Mouse (Mus musculus): ENCODE measurements at regions not wholly inside any gene's neighbourhood (a gene's known extent, or its start where the extent isn't known, plus 50 kb on each side); places are given as distances from the start of the nearest gene placed in this dataset.

- no peak for ATAC-seq (replicated peaks; ENCODE audit: insufficient number of reproducible peaks, low FRiP score, low TSS enrichment)
- peak overlapping the region; percentile 25; the same call in 1 of the 2 replicates for H3K4me3 ChIP-seq (ENCODE audit: low read depth, low read length)
- no peaks in the 10 kb centered on the region for H3K9me3 ChIP-seq (replicated peaks; ENCODE audit: control insufficient read depth, low read length)
- no peaks in the 10 kb centered on the region for H3K36me3 ChIP-seq (ENCODE audit: control insufficient read depth, insufficient read depth, low read length)
- peak overlapping the region; percentile 53 for H3K4me2 ChIP-seq
- H3K4me1 ChIP-seq (ENCODE audit: control insufficient read depth, insufficient read depth, low read length), result no peaks in the 10 kb centered on the region
- H3K27me3 ChIP-seq (ENCODE audit: control insufficient read depth, insufficient read depth, low read length), result no peaks in the 10 kb centered on the region
- WGBS (ENCODE audit: insufficient replicate concordance), result 17% methylated on average over 9 of the region's 9 CpGs
- H3K9ac ChIP-seq (ENCODE audit: low read depth, low read length), result no peak overlapping the region
- no peak overlapping the region for H3K27ac ChIP-seq (ENCODE audit: low read depth, low read length)
These were observed 885.1 kb upstream of the Pou3f3 start for GRCm38 (mm10) chr1:41810318-41810964.

- ATAC-seq (replicated peaks; ENCODE audit: insufficient number of reproducible peaks, low FRiP score, low TSS enrichment), result no peak
- H3K36me3 ChIP-seq (ENCODE audit: control insufficient read depth, insufficient read depth, low read length), result no peaks in the 10 kb centered on the region
- no peak overlapping the region for H3K4me3 ChIP-seq (ENCODE audit: low read depth, low read length)
- H3K4me1 ChIP-seq (ENCODE audit: control insufficient read depth, insufficient read depth, low read length), result no peaks in the 10 kb centered on the region
- no peak overlapping the region for H3K9ac ChIP-seq (ENCODE audit: low read depth, low read length)
- H3K4me2 ChIP-seq, result no peak overlapping the region
- H3K9me3 ChIP-seq (replicated peaks; ENCODE audit: control insufficient read depth, low read length), result no peaks in the 10 kb centered on the region
- no peak overlapping the region for H3K27ac ChIP-seq (ENCODE audit: low read depth, low read length)
- 79% methylated on average over 3 of the region's 3 CpGs for WGBS (ENCODE audit: insufficient replicate concordance)
- no peaks in the 10 kb centered on the region for H3K27me3 ChIP-seq (ENCODE audit: control insufficient read depth, insufficient read depth, low read length)
These were observed 884.4 kb upstream of the Pou3f3 start for GRCm38 (mm10) chr1:41811130-41811529.

GRCm38 (mm10) chr1:41812071-41812470, 883.5 kb upstream of the Pou3f3 start:
- 78% methylated on average over 7 of the region's 7 CpGs for WGBS (ENCODE audit: insufficient replicate concordance)
- H3K36me3 ChIP-seq (ENCODE audit: control insufficient read depth, insufficient read depth, low read length), result no peaks in the 10 kb centered on the region
- H3K9ac ChIP-seq (ENCODE audit: low read depth, low read length), result no peak overlapping the region
- no peaks in the 10 kb centered on the region for H3K27me3 ChIP-seq (ENCODE audit: control insufficient read depth, insufficient read depth, low read length)
- no peak overlapping the region for H3K27ac ChIP-seq (ENCODE audit: low read depth, low read length)
- no peak overlapping the region for H3K4me3 ChIP-seq (ENCODE audit: low read depth, low read length)
- no peaks in the 10 kb centered on the region for H3K9me3 ChIP-seq (replicated peaks; ENCODE audit: control insufficient read depth, low read length)
- ATAC-seq (replicated peaks; ENCODE audit: insufficient number of reproducible peaks, low FRiP score, low TSS enrichment), result no peak
- no peaks in the 10 kb centered on the region for H3K4me1 ChIP-seq (ENCODE audit: control insufficient read depth, insufficient read depth, low read length)
- H3K4me2 ChIP-seq, result no peak overlapping the region

- no peaks in the 10 kb centered on the region for H3K9me3 ChIP-seq (replicated peaks; ENCODE audit: control insufficient read depth, low read length)
- H3K4me2 ChIP-seq, result no peak overlapping the region
- no peak overlapping the region for H3K9ac ChIP-seq (ENCODE audit: low read depth, low read length)
- ATAC-seq (replicated peaks; ENCODE audit: insufficient number of reproducible peaks, low FRiP score, low TSS enrichment), result no peak
- H3K27ac ChIP-seq (ENCODE audit: low read depth, low read length), result no peak overlapping the region
- no peaks in the 10 kb centered on the region for H3K27me3 ChIP-seq (ENCODE audit: control insufficient read depth, insufficient read depth, low read length)
- no peak overlapping the region for H3K4me3 ChIP-seq (ENCODE audit: low read depth, low read length)
- 75% methylated on average over 10 of the region's 10 CpGs for WGBS (ENCODE audit: insufficient replicate concordance)
- H3K4me1 ChIP-seq (ENCODE audit: control insufficient read depth, insufficient read depth, low read length), result no peaks in the 10 kb centered on the region
- H3K36me3 ChIP-seq (ENCODE audit: control insufficient read depth, insufficient read depth, low read length), result no peaks in the 10 kb centered on the region
These were observed 881.2 kb upstream of the Pou3f3 start for GRCm38 (mm10) chr1:41814032-41815005.

- ATAC-seq (replicated peaks; ENCODE audit: insufficient number of reproducible peaks, low FRiP score, low TSS enrichment), result no peak
- 76% methylated on average over 4 of the region's 4 CpGs for WGBS (ENCODE audit: insufficient replicate concordance)
These were observed 880.5 kb upstream of the Pou3f3 start for GRCm38 (mm10) chr1:41815021-41815420.

GRCm38 (mm10) chr1:41822742-41823141, 872.8 kb upstream of the Pou3f3 start:
- WGBS (ENCODE audit: insufficient replicate concordance), result 79% methylated on average over 5 of the region's 5 CpGs
- H3K36me3 ChIP-seq (ENCODE audit: control insufficient read depth, insufficient read depth, low read length), result no peaks in the 10 kb centered on the region
- no peaks in the 10 kb centered on the region for H3K9me3 ChIP-seq (replicated peaks; ENCODE audit: control insufficient read depth, low read length)

More at GRCm38 (mm10) chr1:41815021-41815420, 880.5 kb upstream of the Pou3f3 start:
- no peaks in the 10 kb centered on the region for H3K4me1 ChIP-seq (ENCODE audit: control insufficient read depth, insufficient read depth, low read length)
- no peaks in the 10 kb centered on the region for H3K36me3 ChIP-seq (ENCODE audit: control insufficient read depth, insufficient read depth, low read length)
- no peak overlapping the region for H3K27ac ChIP-seq (ENCODE audit: low read depth, low read length)
- no peak overlapping the region for H3K9ac ChIP-seq (ENCODE audit: low read depth, low read length)
- no peak overlapping the region for H3K4me2 ChIP-seq
- H3K4me3 ChIP-seq (ENCODE audit: low read depth, low read length), result no peak overlapping the region
- no peaks in the 10 kb centered on the region for H3K27me3 ChIP-seq (ENCODE audit: control insufficient read depth, insufficient read depth, low read length)
- H3K9me3 ChIP-seq (replicated peaks; ENCODE audit: control insufficient read depth, low read length), result no peaks in the 10 kb centered on the region

GRCm38 (mm10) chr1:41825223-41825622, 870.3 kb upstream of the Pou3f3 start:
- WGBS (ENCODE audit: insufficient replicate concordance), result 74% methylated on average over 4 of the region's 4 CpGs
- H3K9me3 ChIP-seq (replicated peaks; ENCODE audit: control insufficient read depth, low read length), result no peaks in the 10 kb centered on the region
- no peak for ATAC-seq (replicated peaks; ENCODE audit: insufficient number of reproducible peaks, low FRiP score, low TSS enrichment)

More at GRCm38 (mm10) chr1:41822742-41823141, 872.8 kb upstream of the Pou3f3 start:
- no peaks in the 10 kb centered on the region for H3K4me1 ChIP-seq (ENCODE audit: control insufficient read depth, insufficient read depth, low read length)
- no peak overlapping the region for H3K4me2 ChIP-seq
- no peak overlapping the region for H3K9ac ChIP-seq (ENCODE audit: low read depth, low read length)
- no peak overlapping the region for H3K27ac ChIP-seq (ENCODE audit: low read depth, low read length)
- H3K27me3 ChIP-seq (ENCODE audit: control insufficient read depth, insufficient read depth, low read length), result no peaks in the 10 kb centered on the region
- H3K4me3 ChIP-seq (ENCODE audit: low read depth, low read length), result no peak overlapping the region
- no peak for ATAC-seq (replicated peaks; ENCODE audit: insufficient number of reproducible peaks, low FRiP score, low TSS enrichment)

GRCm38 (mm10) chr1:41831641-41832040, 863.9 kb upstream of the Pou3f3 start:
- WGBS (ENCODE audit: insufficient replicate concordance), result 66% methylated on average over 2 of the region's 2 CpGs
- no peak overlapping the region for H3K27ac ChIP-seq (ENCODE audit: low read depth, low read length)
- ATAC-seq (replicated peaks; ENCODE audit: insufficient number of reproducible peaks, low FRiP score, low TSS enrichment), result no peak
- H3K4me1 ChIP-seq (ENCODE audit: control insufficient read depth, insufficient read depth, low read length), result no peaks in the 10 kb centered on the region
- no peak overlapping the region for H3K9ac ChIP-seq (ENCODE audit: low read depth, low read length)
- no peaks in the 10 kb centered on the region for H3K9me3 ChIP-seq (replicated peaks; ENCODE audit: control insufficient read depth, low read length)
- no peaks in the 10 kb centered on the region for H3K27me3 ChIP-seq (ENCODE audit: control insufficient read depth, insufficient read depth, low read length)
- no peak overlapping the region for H3K4me2 ChIP-seq
- H3K4me3 ChIP-seq (ENCODE audit: low read depth, low read length), result no peak overlapping the region
- H3K36me3 ChIP-seq (ENCODE audit: control insufficient read depth, insufficient read depth, low read length), result no peaks in the 10 kb centered on the region

More at GRCm38 (mm10) chr1:41825223-41825622, 870.3 kb upstream of the Pou3f3 start:
- Histone ChIP-seq H3K27ac (ENCODE audit: low read depth, low read length) (no peak overlapping the region), H3K4me3 (ENCODE audit: low read depth, low read length) (no peak overlapping the region), H3K27me3 (ENCODE audit: control insufficient read depth, insufficient read depth, low read length) (no peaks in the 10 kb centered on the region), H3K4me2 (no peak overlapping the region), H3K4me1 (ENCODE audit: control insufficient read depth, insufficient read depth, low read length) (no peaks in the 10 kb centered on the region), H3K36me3 (ENCODE audit: control insufficient read depth, insufficient read depth, low read length) (no peaks in the 10 kb centered on the region), H3K9ac (ENCODE audit: low read depth, low read length) (no peak overlapping the region)

Data from heart, embryonic 11.5 days (tissue).